Mouse (Mus musculus): ENCODE measurements around the gene Pcna. TPM values are rescaled to one million over a fixed set of nuclear protein-coding genes. Genes with fewer than 3 reads are reported as not detected.
A peak's percentile ranks its signal among the peaks of the same experiment; 100 is the strongest.
"Not testable (repeated sequence)": the region's sequence is repeated elsewhere in the genome, so short reads cannot be mapped to it uniquely, and the experiment has no call there.

The Pcna gene
- polyA plus RNA-seq, 1 experiment from 2014 or later, result 102 TPM

- Histone ChIP-seq H3K27ac (ENCODE audit: low read depth, low read length) (no peak overlapping the region), H3K9me3 (ENCODE audit: control insufficient read depth, low read length) (no peaks in the 10 kb centered on the region)
- 88% methylated on average over 9 of the region's 9 CpGs for WGBS
Observed at GRCm38 (mm10) chr2:132286376-132287076, 33.4 kb upstream of the Pcna start.

GRCm38 (mm10) chr2:132285722-132286121 is 32.6 kb upstream of the Pcna start:
- not testable (repeated sequence) for H3K36me3 ChIP-seq (ENCODE audit: control insufficient read depth, insufficient read depth, low read length); H3K4me3 ChIP-seq (ENCODE audit: low read depth, low read length); H3K4me2 ChIP-seq (ENCODE audit: low read depth, low read length); H3K27me3 ChIP-seq (ENCODE audit: control insufficient read depth, insufficient read depth, low read length); H3K4me1 ChIP-seq (ENCODE audit: control insufficient read depth, insufficient read depth, low read length); H3K27ac ChIP-seq (ENCODE audit: low read depth, low read length); H3K9me3 ChIP-seq (ENCODE audit: control insufficient read depth, low read length); H3K9ac ChIP-seq (replicated peaks; ENCODE audit: low read depth, low read length); ATAC-seq (ENCODE audit: low read depth)
- 93% methylated on average over 5 of the region's 5 CpGs for WGBS

More at GRCm38 (mm10) chr2:132286376-132287076, 33.4 kb upstream of the Pcna start:
- H3K4me1 ChIP-seq (ENCODE audit: control insufficient read depth, insufficient read depth, low read length), result peaks cover 9% of the 10 kb centered on the region; the same call in 1 of the 2 replicates
- ATAC-seq (ENCODE audit: low read depth), result no peak
- no peak overlapping the region for H3K9ac ChIP-seq (replicated peaks; ENCODE audit: low read depth, low read length)
- H3K4me2 ChIP-seq (ENCODE audit: low read depth, low read length), result no peak overlapping the region
- no peaks in the 10 kb centered on the region for H3K27me3 ChIP-seq (ENCODE audit: control insufficient read depth, insufficient read depth, low read length)
- H3K4me3 ChIP-seq (ENCODE audit: low read depth, low read length), result no peak overlapping the region
- H3K36me3 ChIP-seq (ENCODE audit: control insufficient read depth, insufficient read depth, low read length), result no peaks in the 10 kb centered on the region

- Histone ChIP-seq H3K4me2 (ENCODE audit: low read depth, low read length) (no peak overlapping the region), H3K27ac (ENCODE audit: low read depth, low read length) (no peak overlapping the region)
- WGBS, result 86% methylated on average over 12 of the region's 12 CpGs
Observed at GRCm38 (mm10) chr2:132284492-132285139, 31.5 kb upstream of the Pcna start.

GRCm38 (mm10) chr2:132283236-132284070 is 30.3 kb upstream of the Pcna start:
- 57% methylated on average over 15 of the region's 15 CpGs for WGBS
- ATAC-seq (ENCODE audit: low read depth), result no peak
- H3K36me3 ChIP-seq (ENCODE audit: control insufficient read depth, insufficient read depth, low read length), result no peaks in the 10 kb centered on the region
- H3K9ac ChIP-seq (replicated peaks; ENCODE audit: low read depth, low read length), result no peak overlapping the region
- H3K4me3 ChIP-seq (ENCODE audit: low read depth, low read length), result no peak overlapping the region
- no peak overlapping the region for H3K4me2 ChIP-seq (ENCODE audit: low read depth, low read length)
- H3K4me1 ChIP-seq (ENCODE audit: control insufficient read depth, insufficient read depth, low read length), result peaks cover 9% of the 10 kb centered on the region; the same call in 1 of the 2 replicates
- no peaks in the 10 kb centered on the region for H3K9me3 ChIP-seq (ENCODE audit: control insufficient read depth, low read length)
- no peak overlapping the region for H3K27ac ChIP-seq (ENCODE audit: low read depth, low read length)
- H3K27me3 ChIP-seq (ENCODE audit: control insufficient read depth, insufficient read depth, low read length), result no peaks in the 10 kb centered on the region

More at GRCm38 (mm10) chr2:132284492-132285139, 31.5 kb upstream of the Pcna start:
- H3K4me1 ChIP-seq (ENCODE audit: control insufficient read depth, insufficient read depth, low read length), result peaks cover 9% of the 10 kb centered on the region; the same call in 1 of the 2 replicates
- ATAC-seq (ENCODE audit: low read depth), result peak; percentile 45; the same call in 1 of the 2 replicates
- H3K9me3 ChIP-seq (ENCODE audit: control insufficient read depth, low read length), result no peaks in the 10 kb centered on the region
- H3K36me3 ChIP-seq (ENCODE audit: control insufficient read depth, insufficient read depth, low read length), result no peaks in the 10 kb centered on the region
- H3K4me3 ChIP-seq (ENCODE audit: low read depth, low read length), result no peak overlapping the region
- no peaks in the 10 kb centered on the region for H3K27me3 ChIP-seq (ENCODE audit: control insufficient read depth, insufficient read depth, low read length)
- no peak overlapping the region for H3K9ac ChIP-seq (replicated peaks; ENCODE audit: low read depth, low read length)

- Histone ChIP-seq H3K36me3 (ENCODE audit: control insufficient read depth, insufficient read depth, low read length) (no peaks in the 10 kb centered on the region), H3K4me1 (ENCODE audit: control insufficient read depth, insufficient read depth, low read length) (peaks cover 9% of the 10 kb centered on the region; the same call in 1 of the 2 replicates), H3K27ac (ENCODE audit: low read depth, low read length) (no peak overlapping the region), H3K4me3 (ENCODE audit: low read depth, low read length) (no peak overlapping the region), H3K4me2 (ENCODE audit: low read depth, low read length) (no peak overlapping the region), H3K27me3 (ENCODE audit: control insufficient read depth, insufficient read depth, low read length) (no peaks in the 10 kb centered on the region), H3K9me3 (ENCODE audit: control insufficient read depth, low read length) (no peaks in the 10 kb centered on the region), H3K9ac (replicated peaks; ENCODE audit: low read depth, low read length) (no peak overlapping the region)
- WGBS, result 32% methylated on average over 12 of the region's 12 CpGs
- ATAC-seq (ENCODE audit: low read depth), result no peak
Observed at GRCm38 (mm10) chr2:132282453-132283174, 29.5 kb upstream of the Pcna start.

GRCm38 (mm10) chr2:132281560-132282452 is 28.7 kb upstream of the Pcna start:
- no peak for ATAC-seq (ENCODE audit: low read depth)
- Histone ChIP-seq H3K4me2 (ENCODE audit: low read depth, low read length) (no peak overlapping the region), H3K9me3 (ENCODE audit: control insufficient read depth, low read length) (no peaks in the 10 kb centered on the region), H3K27ac (ENCODE audit: low read depth, low read length) (no peak overlapping the region), H3K4me1 (ENCODE audit: control insufficient read depth, insufficient read depth, low read length) (peaks cover 9% of the 10 kb centered on the region; the same call in 1 of the 2 replicates), H3K4me3 (ENCODE audit: low read depth, low read length) (no peak overlapping the region), H3K27me3 (ENCODE audit: control insufficient read depth, insufficient read depth, low read length) (no peaks in the 10 kb centered on the region), H3K36me3 (ENCODE audit: control insufficient read depth, insufficient read depth, low read length) (no peaks in the 10 kb centered on the region), H3K9ac (replicated peaks; ENCODE audit: low read depth, low read length) (no peak overlapping the region)
- 53% methylated on average over 10 of the region's 10 CpGs for WGBS

GRCm38 (mm10) chr2:132280518-132281120 is 27.5 kb upstream of the Pcna start:
- Histone ChIP-seq H3K9me3 (ENCODE audit: control insufficient read depth, low read length) (no peaks in the 10 kb centered on the region), H3K9ac (replicated peaks; ENCODE audit: low read depth, low read length) (no peak overlapping the region), H3K27me3 (ENCODE audit: control insufficient read depth, insufficient read depth, low read length) (no peaks in the 10 kb centered on the region), H3K4me2 (ENCODE audit: low read depth, low read length) (no peak overlapping the region), H3K36me3 (ENCODE audit: control insufficient read depth, insufficient read depth, low read length) (no peaks in the 10 kb centered on the region), H3K4me1 (ENCODE audit: control insufficient read depth, insufficient read depth, low read length) (peaks cover 9% of the 10 kb centered on the region; the same call in 1 of the 2 replicates), H3K27ac (ENCODE audit: low read depth, low read length) (no peak overlapping the region), H3K4me3 (ENCODE audit: low read depth, low read length) (no peak overlapping the region)
- 89% methylated on average over 10 of the region's 10 CpGs for whole genome bisulfite sequencing
- no peak for ATAC-seq (ENCODE audit: low read depth)

All from neural tube, embryonic 14.5 days (tissue).